Comparison of ENCODE assay signal across 20 mouse cellular contexts in genomic region chr8:26427311-26427710, GRCm38 (mm10).
DNase-seq lines count a peak whose midpoint lies in the region; ATAC-seq and TF ChIP-seq lines count a peak whose summit lies in the region.
"Had no signal": no experiment of that assay in that cellular context is flagged by ENCODE, and none has a peak within 500 bp of the region (broad histone marks: within the 10 kb centered on the region; RNA-seq: fewer than 3 reads in every experiment).

No protein-coding gene starts in this region.

- ATAC-seq in liver, postnatal 0 days = no peak
- ATAC-seq: activated CD4-positive, CD25-positive, alpha-beta regulatory T cell, adult 4 months; forebrain, embryonic 16.5 days; hindbrain, postnatal 0 days; Patski had no signal

- TF ChIP-seq CTCF in liver, postnatal 0 days (IDR thresholded peaks at IDR 0.05; ENCODE audit: low read depth) = no peak

- DNase-seq in cerebellum, adult 18-20 months = peak; percentile 33 to 36
- no peak for DNase-seq in cerebellum, adult 8-10 months
- peak; percentile 4 for DNase-seq in liver, postnatal 0 days
- no peak for DNase-seq in liver
- peak; percentile 58 to 73 for DNase-seq in cerebellum, postnatal 25 days
- no peak for DNase-seq in frontal cortex, adult 2 months (ENCODE audit: extremely low spot score in 1 of 2, low spot score in 1 of 2)
- DNase-seq in urinary bladder, postnatal 25 days (ENCODE audit: low spot score) = no peak
- DNase-seq: adrenal gland, postnatal 25 days; gastrocnemius, postnatal 14 days; heart, postnatal 10 days; kidney, adult 11 months; kidney, adult 9 months had no signal

- TF ChIP-seq EP300 in liver, postnatal 0 days (IDR thresholded peaks at IDR 0.05; ENCODE audit: low read depth) = no peak

- no peak overlapping the region for H3K27ac ChIP-seq in liver, postnatal 0 days (ENCODE audit: low read depth)
- H3K27ac ChIP-seq: embryonic facial prominence, embryonic 13.5 days; forebrain, embryonic 12.5 days; hindbrain, embryonic 13.5 days; hindbrain, postnatal 0 days had no signal

- no peaks in the 10 kb centered on the region for H3K27me3 ChIP-seq in liver, postnatal 0 days (ENCODE audit: insufficient read depth, low read length)
- H3K27me3 ChIP-seq: CH12.LX; embryonic facial prominence, embryonic 13.5 days; forebrain, embryonic 12.5 days; hindbrain, embryonic 13.5 days had no signal

- no peak overlapping the region for H3K9ac ChIP-seq in liver, postnatal 0 days (replicated peaks)
- H3K9ac ChIP-seq: embryonic facial prominence, embryonic 13.5 days; forebrain, embryonic 12.5 days; hindbrain, embryonic 13.5 days had no signal

- no peak overlapping the region for H3K4me2 ChIP-seq in liver, postnatal 0 days (ENCODE audit: low read depth, low read length)
- H3K4me2 ChIP-seq: embryonic facial prominence, embryonic 13.5 days; forebrain, embryonic 12.5 days; hindbrain, embryonic 13.5 days had no signal

- no peaks in the 10 kb centered on the region for H3K9me3 ChIP-seq in liver, postnatal 0 days (ENCODE audit: low read length)
- H3K9me3 ChIP-seq: embryonic facial prominence, embryonic 13.5 days; forebrain, embryonic 12.5 days; hindbrain, embryonic 13.5 days had no signal

- no peak overlapping the region for H3K4me3 ChIP-seq in liver, postnatal 0 days (ENCODE audit: low read depth, low read length)
- H3K4me3 ChIP-seq: embryonic facial prominence, embryonic 13.5 days; forebrain, embryonic 12.5 days; hindbrain, embryonic 13.5 days had no signal

- no peaks in the 10 kb centered on the region for H3K4me1 ChIP-seq in liver, postnatal 0 days (ENCODE audit: insufficient read depth)
- H3K4me1 ChIP-seq: embryonic facial prominence, embryonic 13.5 days; forebrain, embryonic 12.5 days; hindbrain, embryonic 13.5 days had no signal

- no peaks in the 10 kb centered on the region for H3K36me3 ChIP-seq in liver, postnatal 0 days (replicated peaks; ENCODE audit: insufficient read depth, low read length)
- H3K36me3 ChIP-seq: embryonic facial prominence, embryonic 13.5 days; forebrain, embryonic 12.5 days; hindbrain, embryonic 13.5 days had no signal

- WGBS in liver, postnatal 0 days (ENCODE audit: insufficient replicate concordance) = 88% methylated on average over 7 of the region's 7 CpGs

Comparison
In these comparisons a context has a peak if more than half of its experiments do, and no peak if none do; other contexts are left out.
1. DNase-seq: peak in cerebellum, adult 18-20 months (2 of 2), liver, postnatal 0 days (single experiment) and cerebellum, postnatal 25 days (2 of 2); none in cerebellum, adult 8-10 months (single experiment), liver (single experiment), frontal cortex, adult 2 months (0 of 2) and urinary bladder, postnatal 25 days (single experiment).